Mouse (Mus musculus) myocyte (in vitro differentiated cells): Measurements from ENCODE around the gene Jdp2.
A peak's percentile ranks its signal among the peaks of the same experiment; 100 is the strongest.

Experiments used
- CEBPB ChIP-seq: IDR thresholded peaks from 2 replicates; pipeline ENCODE4 v1.6.1; 2011; ENCODE audit warnings: mild to moderate bottlenecking, moderate library complexity; ENCODE audit not compliant: poor library complexity, insufficient read depth, severe bottlenecking
- MAX ChIP-seq: IDR thresholded peaks from one replicate; pipeline ENCODE4 v1.6.1; 2011; ENCODE audit warnings: low read depth, mild to moderate bottlenecking, control low read depth
- MYOD1 ChIP-seq, 3 experiments: IDR thresholded peaks; one replicate each; pipeline ENCODE4 v1.6.1; 2011; ENCODE audit warnings: control low read depth in 2 of 3, low read depth in 2 of 3, mild to moderate bottlenecking in 2 of 3, moderate library complexity in 1 of 3; ENCODE audit not compliant: insufficient read length in 2 of 3, control insufficient read depth in 1 of 3
- POLR2A ChIP-seq: IDR thresholded peaks from one replicate; pipeline ENCODE4 v1.6.1; 2011; ENCODE audit warnings: low read depth, mild to moderate bottlenecking, control low read depth, moderate library complexity; ENCODE audit not compliant: insufficient read length
- TCF3 ChIP-seq: IDR thresholded peaks from one replicate; pipeline ENCODE4 v1.6.1; 2011; ENCODE audit warnings: low read depth, control low read depth; ENCODE audit not compliant: insufficient read length
- USF1 ChIP-seq: IDR thresholded peaks from one replicate; pipeline ENCODE4 v1.6.1; 2011; ENCODE audit warnings: low read depth, mild to moderate bottlenecking, control low read depth, moderate library complexity

GRCm38 (mm10) chr12:85607519-85608449 lies 9.0 kb downstream of the Jdp2 start:
- TF ChIP-seq POLR2A: peak; percentile 12
- TF ChIP-seq MAX: no peak
- no peak for TF ChIP-seq CEBPB
- no peak for TF ChIP-seq TCF3
- TF ChIP-seq USF1: no peak
- TF ChIP-seq MYOD1 (IDR thresholded peaks at IDR 0.05; ENCODE audit: control insufficient read depth in 1 of 3, insufficient read length in 2 of 3, low read depth in 2 of 3): peak in 2 of 3 experiments; percentile 38 to 77
